In genomic region chr17:86601901-86602300, GRCm38 (mm10) we compare ENCODE assay signal across 23 mouse cellular contexts.
A peak's percentile ranks its signal among the peaks of the same experiment; 100 is the strongest.
DNase-seq lines count a peak whose midpoint lies in the region; ATAC-seq and TF ChIP-seq lines count a peak whose summit lies in the region.
"Had no signal": no experiment of that assay in that cellular context is flagged by ENCODE, and none has a peak within 500 bp of the region (broad histone marks: within the 10 kb centered on the region; RNA-seq: fewer than 3 reads in every experiment).

No protein-coding gene starts in this region.

- H3K27ac ChIP-seq in intestine, embryonic 15.5 days = no peak overlapping the region
- H3K27ac ChIP-seq in intestine, embryonic 16.5 days (ENCODE audit: low read length) = no peak overlapping the region
- 0 out of 2 replicates have a peak overlapping the region, but pooled peaks have one; percentile 4 for H3K27ac ChIP-seq in liver, adult 2 months (replicated peaks; ENCODE audit: insufficient read depth, low read depth, low read length)
- no peak overlapping the region for H3K27ac ChIP-seq in liver, embryonic 11.5 days (ENCODE audit: low read depth, low read length)
- no peak overlapping the region for H3K27ac ChIP-seq in ES-Bruce4 (ENCODE audit: insufficient read depth, low read length)
- H3K27ac ChIP-seq: forebrain, embryonic 13.5 days; heart, embryonic 13.5 days; hindbrain, embryonic 13.5 days; limb, embryonic 12.5 days; macrophage; midbrain, embryonic 10.5 days; stomach, embryonic 15.5 days had no signal

- TF ChIP-seq EP300 in ES-Bruce4 (IDR thresholded peaks at IDR 0.05; ENCODE audit: insufficient read depth, low read depth, low read length) = 0 out of 2 replicates have a peak, but pooled peaks have one; percentile 46

- no peak overlapping the region for H3K4me3 ChIP-seq in intestine, embryonic 15.5 days (replicated peaks)
- no peak overlapping the region for H3K4me3 ChIP-seq in intestine, embryonic 16.5 days (ENCODE audit: low read length)
- H3K4me3 ChIP-seq in liver, adult 2 months (ENCODE audit: insufficient read depth, low read depth, low read length) = no peak overlapping the region
- H3K4me3 ChIP-seq in liver, embryonic 11.5 days (ENCODE audit: low read depth, low read length) = no peak overlapping the region
- no peak overlapping the region for H3K4me3 ChIP-seq in ES-Bruce4 (ENCODE audit: low read depth, low read length)
- H3K4me3 ChIP-seq: forebrain, embryonic 13.5 days; heart, embryonic 13.5 days; hindbrain, embryonic 13.5 days; limb, embryonic 12.5 days; midbrain, embryonic 10.5 days; myocyte; stomach, embryonic 15.5 days had no signal

- H3K9me3 ChIP-seq in intestine, embryonic 15.5 days = no peaks in the 10 kb centered on the region
- no peaks in the 10 kb centered on the region for H3K9me3 ChIP-seq in intestine, embryonic 16.5 days (ENCODE audit: control insufficient read depth, low read length)
- no peaks in the 10 kb centered on the region for H3K9me3 ChIP-seq in liver, embryonic 11.5 days (ENCODE audit: control insufficient read depth, low read length)
- no peaks in the 10 kb centered on the region for H3K9me3 ChIP-seq in ES-Bruce4 (replicated peaks; ENCODE audit: control insufficient read depth, insufficient read depth, low read length, poor library complexity, severe bottlenecking)
- H3K9me3 ChIP-seq: forebrain, embryonic 13.5 days; heart, embryonic 13.5 days; hindbrain, embryonic 13.5 days; limb, embryonic 12.5 days; midbrain, embryonic 10.5 days; stomach, embryonic 15.5 days had no signal

- no peak overlapping the region for H3K4me2 ChIP-seq in intestine, embryonic 15.5 days (replicated peaks)
- H3K4me2 ChIP-seq in intestine, embryonic 16.5 days (ENCODE audit: low read depth, low read length) = no peak overlapping the region
- H3K4me2 ChIP-seq in liver, embryonic 11.5 days = no peak overlapping the region
- H3K4me2 ChIP-seq: forebrain, embryonic 13.5 days; heart, embryonic 13.5 days; hindbrain, embryonic 13.5 days; limb, embryonic 12.5 days; stomach, embryonic 15.5 days had no signal

- no peaks in the 10 kb centered on the region for H3K27me3 ChIP-seq in intestine, embryonic 15.5 days (replicated peaks)
- no peaks in the 10 kb centered on the region for H3K27me3 ChIP-seq in intestine, embryonic 16.5 days (replicated peaks; ENCODE audit: control insufficient read depth, insufficient read depth, low read length)
- no peaks in the 10 kb centered on the region for H3K27me3 ChIP-seq in liver, adult 2 months (ENCODE audit: control insufficient read depth, insufficient read depth, low read length)
- no peaks in the 10 kb centered on the region for H3K27me3 ChIP-seq in liver, embryonic 11.5 days (replicated peaks; ENCODE audit: control insufficient read depth, insufficient read depth, low read length)
- H3K27me3 ChIP-seq in ES-Bruce4 (ENCODE audit: control insufficient read depth, insufficient read depth, low read length, poor library complexity, severe bottlenecking) = no peaks in the 10 kb centered on the region
- H3K27me3 ChIP-seq: forebrain, embryonic 13.5 days; heart, embryonic 13.5 days; hindbrain, embryonic 13.5 days; limb, embryonic 12.5 days; stomach, embryonic 15.5 days had no signal

- no peak for TF ChIP-seq POLR2A in liver, adult 2 months (IDR thresholded peaks at IDR 0.05; ENCODE audit: extremely low read depth, insufficient read depth, low read length)
- no peak for TF ChIP-seq POLR2A in ES-Bruce4 (IDR thresholded peaks at IDR 0.05; ENCODE audit: insufficient read depth, low read length)

- no peaks in the 10 kb centered on the region for H3K36me3 ChIP-seq in intestine, embryonic 15.5 days
- no peaks in the 10 kb centered on the region for H3K36me3 ChIP-seq in intestine, embryonic 16.5 days (ENCODE audit: control insufficient read depth, insufficient read depth, low read length)
- H3K36me3 ChIP-seq in liver, adult 2 months (ENCODE audit: control insufficient read depth, insufficient read depth, low read length) = no peaks in the 10 kb centered on the region
- H3K36me3 ChIP-seq in liver, embryonic 11.5 days (ENCODE audit: control insufficient read depth, insufficient read depth, low read length) = no peaks in the 10 kb centered on the region
- H3K36me3 ChIP-seq in ES-Bruce4 (ENCODE audit: control insufficient read depth, insufficient read depth, low read length, poor library complexity, severe bottlenecking) = no peaks in the 10 kb centered on the region
- H3K36me3 ChIP-seq: hindbrain, embryonic 13.5 days; limb, embryonic 12.5 days; midbrain, embryonic 10.5 days; stomach, embryonic 15.5 days had no signal

- no peak overlapping the region for H3K9ac ChIP-seq in intestine, embryonic 15.5 days
- no peak overlapping the region for H3K9ac ChIP-seq in intestine, embryonic 16.5 days (ENCODE audit: low read depth, low read length)
- H3K9ac ChIP-seq in liver, adult 2 months (ENCODE audit: low read depth, low read length) = no peak overlapping the region
- no peak overlapping the region for H3K9ac ChIP-seq in liver, embryonic 11.5 days (ENCODE audit: low read depth, low read length)
- no peak overlapping the region for H3K9ac ChIP-seq in ES-Bruce4 (ENCODE audit: low read depth, poor library complexity, severe bottlenecking)
- H3K9ac ChIP-seq: forebrain, embryonic 13.5 days; heart, embryonic 13.5 days; hindbrain, embryonic 13.5 days; limb, embryonic 12.5 days; stomach, embryonic 15.5 days had no signal

- no peaks in the 10 kb centered on the region for H3K79me2 ChIP-seq in liver, adult 2 months (ENCODE audit: control insufficient read depth, insufficient read depth, low read length)

- 92% methylated on average over 2 of the region's 2 CpGs for WGBS in intestine, embryonic 15.5 days
- WGBS in intestine, embryonic 16.5 days = 91% methylated on average over 2 of the region's 2 CpGs
- 73% methylated on average over 2 of the region's 2 CpGs for WGBS in liver, adult 2 months
- 84% methylated on average over 2 of the region's 2 CpGs for WGBS in liver, embryonic 11.5 days

- DNase-seq in liver, adult 2 months (ENCODE audit: extremely low read depth, low read depth, low spot score) = no peak
- no peak for DNase-seq in liver, embryonic 11.5 days (ENCODE audit: low spot score)
- DNase-seq in R1 (ENCODE audit: low read depth, low spot score) = peak; percentile 44
- DNase-seq in B cell, adult 2 months = no peak
- DNase-seq: adrenal gland, postnatal 36 days; cerebellum, adult 9-10 months; kidney, postnatal 10 days; right cerebral cortex, adult 18-20 months; right cerebral cortex, postnatal 4 days; thymus, adult 18-20 months; thymus, postnatal 36 days had no signal

- H3K4me1 ChIP-seq in intestine, embryonic 15.5 days (replicated peaks) = no peaks in the 10 kb centered on the region
- H3K4me1 ChIP-seq in intestine, embryonic 16.5 days (ENCODE audit: control insufficient read depth, insufficient read depth, low read length) = peaks cover 4% of the 10 kb centered on the region; the same call in 1 of the 2 replicates
- H3K4me1 ChIP-seq in liver, adult 2 months (ENCODE audit: control insufficient read depth, insufficient read depth, low read length) = peaks cover 14% of the 10 kb centered on the region
- H3K4me1 ChIP-seq in liver, embryonic 11.5 days (replicated peaks; ENCODE audit: control insufficient read depth, insufficient read depth, low read length) = no peaks in the 10 kb centered on the region
- H3K4me1 ChIP-seq in ES-Bruce4 (ENCODE audit: control insufficient read depth, insufficient read depth, low read length) = peaks cover 3% of the 10 kb centered on the region
- H3K4me1 ChIP-seq: forebrain, embryonic 13.5 days; limb, embryonic 12.5 days; stomach, embryonic 15.5 days had no signal

- TF ChIP-seq CTCF in liver, adult 2 months (IDR thresholded peaks at IDR 0.05; ENCODE audit: low read depth, low read length) = no peak; the same call in 1 of the 2 replicates
- TF ChIP-seq CTCF in ES-Bruce4 (IDR thresholded peaks at IDR 0.05; ENCODE audit: low read depth, low read length) = no peak

- peak; percentile 41; the same call in 1 of the 2 replicates for ATAC-seq in intestine, embryonic 15.5 days
- ATAC-seq in intestine, embryonic 16.5 days = no peak
- ATAC-seq in liver, embryonic 11.5 days (replicated peaks; ENCODE audit: low FRiP score) = no peak
- ATAC-seq: forebrain, embryonic 13.5 days; midbrain, embryonic 16.5 days had no signal
